Mouse (Mus musculus) cerebellum, adult 11-12 months (tissue): ENCODE data around the gene Ccsap.

Experiments
- DNase-seq: peaks from one replicate; pipeline ENCODE4 v3.0.0; 2022

The Ccsap gene

DNA sequence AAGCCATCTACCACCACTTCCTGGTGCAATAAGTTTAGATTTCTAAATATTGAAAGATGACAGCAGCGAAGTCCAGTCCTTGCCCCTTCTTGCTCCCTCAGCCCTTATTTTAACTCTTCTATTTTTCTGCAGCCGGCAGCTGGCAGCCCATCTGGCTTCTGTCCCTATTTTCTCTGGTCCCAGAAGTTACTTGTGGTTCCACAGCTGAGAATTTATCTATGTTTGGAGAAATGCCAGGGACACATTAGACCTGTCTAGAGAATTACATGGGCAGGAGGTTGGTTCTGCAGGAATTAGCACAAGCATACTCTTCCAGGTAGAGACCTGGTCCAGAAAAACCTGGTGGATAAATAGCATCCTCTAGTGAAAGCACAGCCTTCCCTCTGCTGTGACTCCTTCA lies 17.9 kb upstream of the Ccsap start:
- DNase-seq: no peak

- no peak for DNase-seq
These were observed 14.3 kb upstream of the Ccsap start for GRCm38 (mm10) chr8:123874324-123874723.

- DNase-seq: no peak
These were observed 13.4 kb upstream of the Ccsap start for GRCm38 (mm10) chr8:123873364-123873763.

- DNase-seq: no peak
These were observed 12.0 kb upstream of the Ccsap start for GRCm38 (mm10) chr8:123872048-123872447.

DNA sequence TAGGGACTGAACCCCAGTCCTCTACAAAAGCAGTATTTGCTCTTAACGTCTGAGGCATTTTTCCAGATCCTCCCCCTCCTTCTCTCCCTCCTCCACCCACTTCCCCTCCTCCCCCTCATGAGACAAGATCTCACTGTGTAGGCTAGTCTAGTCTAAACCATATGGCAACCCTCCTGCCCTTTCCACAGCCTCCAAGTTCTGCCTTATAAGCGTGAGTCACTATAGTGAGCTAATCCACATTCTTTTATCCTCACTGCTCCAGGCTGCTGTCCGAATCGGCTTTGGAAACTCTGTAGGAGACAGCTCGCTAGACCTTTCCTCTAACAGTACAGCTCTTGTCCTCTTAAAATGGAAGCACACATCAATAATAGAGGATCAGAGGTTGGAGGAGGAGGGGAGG lies 7.0 kb upstream of the Ccsap start:
- DNase-seq: no peak

DNA sequence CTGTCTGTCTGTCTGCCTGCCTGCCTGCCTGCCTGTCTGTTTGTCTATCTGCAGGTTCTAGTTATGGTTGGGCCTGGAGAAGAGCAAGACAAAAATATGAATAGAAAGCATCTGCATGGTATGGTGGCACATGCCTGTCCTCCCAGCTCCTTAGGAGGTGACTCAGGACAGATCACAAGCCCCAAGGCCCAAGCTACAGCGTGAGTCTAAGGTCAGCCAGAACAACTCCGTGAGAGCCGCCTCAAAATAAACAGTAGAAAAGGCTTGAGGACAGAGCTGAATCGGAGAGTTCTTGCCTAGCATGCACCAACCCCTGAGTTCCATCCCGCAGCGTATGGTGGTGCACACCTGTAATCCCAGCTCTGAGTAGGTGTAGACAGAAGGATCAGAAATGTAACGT lies 5.8 kb upstream of the Ccsap start:
- no peak for DNase-seq

GRCm38 (mm10) chr8:123860386-123860785 lies 377 bp upstream of the Ccsap start:
- DNase-seq: no peak

DNA sequence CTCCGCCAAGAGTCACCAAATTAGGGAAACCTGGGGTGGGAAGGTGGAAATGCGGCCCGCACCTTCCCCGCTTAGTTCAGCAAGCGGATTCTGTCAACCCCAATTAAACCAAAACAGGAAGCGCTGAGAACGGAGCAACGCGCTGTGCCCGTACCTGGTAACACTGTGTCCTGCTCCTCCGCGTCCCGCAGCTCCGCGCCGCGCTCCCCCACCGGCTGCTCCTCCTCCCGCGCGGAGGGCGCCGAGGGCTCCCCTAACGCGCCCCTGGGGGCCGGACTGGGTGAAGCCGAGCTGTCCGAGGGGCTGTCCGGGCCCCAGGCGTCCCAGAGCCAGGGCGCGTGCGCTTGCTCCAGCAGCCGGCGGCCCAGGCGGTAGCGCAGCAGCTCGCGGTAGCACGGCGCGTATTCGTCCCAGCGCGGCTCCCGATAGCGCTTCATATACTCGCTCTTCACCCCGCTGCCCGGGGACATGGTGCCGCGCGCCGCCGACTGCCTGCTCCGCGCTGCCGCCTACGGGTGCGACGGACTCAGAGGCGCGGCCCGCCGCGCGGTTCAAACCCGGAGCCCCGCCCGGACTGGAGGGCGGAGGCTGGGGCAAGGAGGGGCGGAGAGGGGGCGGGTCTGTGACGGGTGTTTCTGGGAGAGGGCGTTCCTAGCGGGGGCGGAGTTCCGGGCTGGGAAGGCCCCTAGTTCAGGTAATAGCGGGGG lies 915 bp downstream of the Ccsap start:
- DNase-seq: peak; percentile 96

DNA sequence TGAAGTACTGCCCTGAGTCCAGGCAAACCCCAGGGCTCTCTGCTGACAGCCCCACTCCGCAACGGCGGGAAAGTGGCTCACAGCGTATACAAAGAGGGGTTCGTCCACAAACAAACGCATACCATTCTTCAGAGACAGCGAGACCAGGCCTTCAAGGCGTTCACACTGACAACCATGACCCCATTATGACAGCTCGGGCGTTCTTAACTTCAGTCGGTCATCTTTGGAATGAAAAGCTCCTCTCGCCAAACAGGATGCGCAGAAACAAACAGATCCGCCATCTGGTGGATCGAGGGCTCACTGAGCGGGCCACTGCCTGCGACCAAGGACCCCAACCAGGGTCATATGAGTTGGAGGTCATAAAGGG lies 1.5 kb downstream of the Ccsap start:
- DNase-seq: no peak

- DNase-seq: no peak
These were observed 2.6 kb downstream of the Ccsap start for GRCm38 (mm10) chr8:123857361-123857760.

- DNase-seq: no peak
These were observed 5.1 kb downstream of the Ccsap start for GRCm38 (mm10) chr8:123854733-123855475.

GRCm38 (mm10) chr8:123854252-123854651 lies 5.8 kb downstream of the Ccsap start:
- no peak for DNase-seq

GRCm38 (mm10) chr8:123851590-123851989 lies 8.4 kb downstream of the Ccsap start:
- DNase-seq: peak; percentile 62

- no peak for DNase-seq
These were observed 10.7 kb downstream of the Ccsap start for GRCm38 (mm10) chr8:123849352-123849751.

DNA sequence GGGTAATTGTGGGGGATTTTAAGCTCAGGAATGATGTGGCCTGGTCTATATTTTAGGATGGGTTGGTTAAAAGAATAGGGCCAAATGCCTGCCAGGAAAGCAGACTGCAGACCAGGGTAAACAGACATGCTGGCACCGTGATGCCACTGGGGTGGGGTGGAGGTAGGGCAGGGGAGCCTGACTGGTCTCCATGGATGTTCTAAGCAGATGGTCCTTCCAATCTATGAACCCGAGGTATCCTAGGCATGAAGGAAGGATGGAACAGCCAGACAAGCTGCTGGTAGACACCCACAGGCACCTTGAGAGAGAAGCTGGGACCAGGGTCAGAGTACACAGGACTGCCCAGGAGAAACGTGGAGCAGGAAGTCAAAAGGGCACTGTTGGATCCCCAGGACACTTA lies 12.5 kb downstream of the Ccsap start:
- DNase-seq: peak; percentile 74

GRCm38 (mm10) chr8:123846509-123846908 lies 13.5 kb downstream of the Ccsap start:
- no peak for DNase-seq

DNA sequence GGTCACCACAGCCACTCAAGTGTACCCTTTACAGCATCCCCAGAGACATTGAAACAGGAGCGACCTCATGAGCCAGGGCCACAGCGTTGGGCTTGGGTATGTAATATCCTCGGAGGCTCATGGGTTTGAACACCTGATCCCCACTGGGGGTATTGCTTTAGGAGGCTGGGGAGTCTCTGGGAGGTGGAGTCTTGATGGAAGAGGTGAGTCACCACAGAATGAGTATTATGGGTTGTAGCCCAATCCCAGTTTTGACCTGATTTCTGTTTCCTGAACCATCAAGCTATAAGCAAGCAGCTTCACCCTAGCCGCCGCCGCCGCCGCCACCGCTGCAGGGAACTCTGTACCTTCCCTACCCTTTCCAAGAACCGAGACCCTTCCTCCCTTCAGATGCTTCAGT lies 14.0 kb downstream of the Ccsap start:
- DNase-seq: no peak

DNA sequence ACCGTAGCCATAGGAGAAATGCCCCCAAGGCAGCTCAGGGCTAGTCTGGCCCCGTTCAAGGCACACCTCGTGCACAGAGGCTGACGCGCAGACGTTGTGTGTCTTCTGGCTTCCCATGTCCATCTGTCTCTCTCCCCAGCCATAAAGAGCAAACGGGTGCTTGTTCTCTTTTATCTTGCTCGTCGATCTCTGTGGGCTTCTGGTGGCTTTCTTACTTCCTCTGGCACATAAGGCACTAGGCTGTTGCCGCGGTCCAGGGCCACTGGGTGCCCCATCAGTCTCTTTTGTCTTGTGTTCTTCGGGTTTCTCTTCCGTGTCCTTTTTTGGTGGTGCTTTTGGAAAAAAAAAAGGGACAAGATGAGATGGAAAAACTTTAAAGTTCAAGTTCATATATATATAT lies 14.9 kb downstream of the Ccsap start:
- no peak for DNase-seq

- DNase-seq: no peak
These were observed 15.7 kb downstream of the Ccsap start for GRCm38 (mm10) chr8:123844341-123844740.

- DNase-seq: no peak
These were observed 17.9 kb downstream of the Ccsap start for GRCm38 (mm10) chr8:123842086-123842485.

DNA sequence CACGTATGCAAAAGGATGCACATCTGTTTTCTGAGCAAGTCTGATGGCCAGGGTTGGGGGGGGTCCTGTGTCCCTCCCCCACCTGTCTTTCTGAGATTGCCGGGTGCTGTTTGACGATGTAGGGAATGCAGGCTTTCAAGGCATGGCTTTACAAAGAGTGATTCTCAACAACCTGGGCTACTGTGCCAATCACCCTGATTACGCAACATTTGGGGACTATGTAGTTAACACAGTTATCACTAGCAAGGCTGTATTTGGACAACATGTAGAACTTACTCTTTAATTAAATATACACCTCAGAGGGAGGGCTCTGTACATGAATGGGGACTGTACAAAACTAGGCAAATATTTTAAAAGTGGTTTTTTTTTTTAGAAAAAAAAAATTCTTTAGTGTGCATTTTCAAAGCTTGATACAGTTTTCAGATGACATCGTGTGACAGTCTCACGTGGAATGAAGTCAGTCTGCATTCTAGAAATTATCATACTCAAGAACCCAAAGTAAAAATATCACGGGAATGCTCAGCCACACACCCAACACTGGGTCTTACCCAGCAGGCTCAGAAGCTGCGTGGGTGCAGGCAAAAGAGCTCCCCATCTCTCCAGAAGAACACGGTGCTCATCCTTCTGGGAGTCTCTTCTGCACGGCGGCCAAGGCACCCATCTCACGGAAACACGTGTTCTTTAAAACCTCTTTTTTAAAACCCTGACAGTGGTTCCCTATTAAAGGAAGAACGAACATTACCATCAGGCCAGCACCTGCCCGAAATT lies 19.2 kb downstream of the Ccsap start:
- no peak for DNase-seq

GRCm38 (mm10) chr8:123838496-123838895 lies 21.5 kb downstream of the Ccsap start:
- DNase-seq: no peak

DNA sequence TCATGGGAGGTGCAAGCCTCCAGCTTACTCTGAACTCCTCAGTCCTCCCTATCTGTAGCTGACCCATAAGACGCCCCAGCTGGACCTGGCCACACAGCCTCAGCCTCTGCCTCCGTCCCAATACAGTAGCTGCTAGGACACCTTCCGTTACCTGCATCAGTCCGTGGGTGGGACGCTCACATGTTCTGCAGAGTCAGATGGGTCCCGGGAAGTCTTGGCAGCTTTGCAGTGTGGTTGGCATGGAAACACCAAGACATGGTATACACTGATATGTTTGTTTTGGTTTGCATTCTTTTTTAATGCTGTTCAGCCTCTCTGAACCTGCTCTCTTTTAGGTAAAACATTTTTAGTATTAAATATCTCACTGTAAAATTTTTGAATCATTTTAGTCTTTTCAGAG lies 23.7 kb downstream of the Ccsap start:
- no peak for DNase-seq

- DNase-seq: peak; percentile 73
These were observed 24.6 kb downstream of the Ccsap start for GRCm38 (mm10) chr8:123835451-123835850.
